Mouse (Mus musculus): Measurements from ENCODE around the gene 4930467E23Rik. TPM values are rescaled to one million over a fixed set of nuclear protein-coding genes. Genes with fewer than 3 reads are reported as not detected.
"Not testable (repeated sequence)": the region's sequence is repeated elsewhere in the genome, so short reads cannot be mapped to it uniquely, and the experiment has no call there.

Gene 4930467E23Rik
- polyA plus RNA-seq, 1 experiment from 2014 or later = not detected

- H3K9ac ChIP-seq (ENCODE audit: low read depth, low read length); H3K27ac ChIP-seq; H3K36me3 ChIP-seq (ENCODE audit: insufficient read depth, low read length); H3K9me3 ChIP-seq (replicated peaks; ENCODE audit: low read length); ATAC-seq (replicated peaks; ENCODE audit: low FRiP score, low read depth); H3K4me2 ChIP-seq (ENCODE audit: low read length); H3K4me1 ChIP-seq (replicated peaks; ENCODE audit: insufficient read depth, low read length); H3K4me3 ChIP-seq (replicated peaks; ENCODE audit: low read depth, low read length); DNase-seq (ENCODE audit: low spot score); H3K27me3 ChIP-seq (ENCODE audit: insufficient read depth, low read length): not testable (repeated sequence)
- 74% methylated on average over 2 of the region's 2 CpGs for WGBS
Measured at GRCm38 (mm10) chr8:19714426-19714825, 14.9 kb upstream of the 4930467E23Rik start.

- not testable (repeated sequence) for H3K27me3 ChIP-seq (ENCODE audit: insufficient read depth, low read length); H3K4me2 ChIP-seq (ENCODE audit: low read length); H3K4me3 ChIP-seq (replicated peaks; ENCODE audit: low read depth, low read length); H3K36me3 ChIP-seq (ENCODE audit: insufficient read depth, low read length); H3K4me1 ChIP-seq (replicated peaks; ENCODE audit: insufficient read depth, low read length); ATAC-seq (replicated peaks; ENCODE audit: low FRiP score, low read depth); H3K9me3 ChIP-seq (replicated peaks; ENCODE audit: low read length); H3K27ac ChIP-seq; H3K9ac ChIP-seq (ENCODE audit: low read depth, low read length); DNase-seq (ENCODE audit: low spot score)
- WGBS = 97% methylated on average over 3 of the region's 3 CpGs
Measured at GRCm38 (mm10) chr8:19715266-19715665, 14.1 kb upstream of the 4930467E23Rik start.

GRCm38 (mm10) chr8:19717851-19718250 lies 11.5 kb upstream of the 4930467E23Rik start:
- H3K36me3 ChIP-seq (ENCODE audit: insufficient read depth, low read length); H3K27me3 ChIP-seq (ENCODE audit: insufficient read depth, low read length); H3K9ac ChIP-seq (ENCODE audit: low read depth, low read length); DNase-seq (ENCODE audit: low spot score); H3K9me3 ChIP-seq (replicated peaks; ENCODE audit: low read length); H3K4me2 ChIP-seq (ENCODE audit: low read length); ATAC-seq (replicated peaks; ENCODE audit: low FRiP score, low read depth); H3K4me3 ChIP-seq (replicated peaks; ENCODE audit: low read depth, low read length); H3K4me1 ChIP-seq (replicated peaks; ENCODE audit: insufficient read depth, low read length); H3K27ac ChIP-seq: not testable (repeated sequence)
- WGBS = 93% methylated on average over 3 of the region's 3 CpGs

GRCm38 (mm10) chr8:19719513-19719912 lies 9.9 kb upstream of the 4930467E23Rik start:
- DNase-seq (ENCODE audit: low spot score); H3K4me2 ChIP-seq (ENCODE audit: low read length); H3K9ac ChIP-seq (ENCODE audit: low read depth, low read length); H3K4me1 ChIP-seq (replicated peaks; ENCODE audit: insufficient read depth, low read length); ATAC-seq (replicated peaks; ENCODE audit: low FRiP score, low read depth); H3K27me3 ChIP-seq (ENCODE audit: insufficient read depth, low read length); H3K4me3 ChIP-seq (replicated peaks; ENCODE audit: low read depth, low read length); H3K36me3 ChIP-seq (ENCODE audit: insufficient read depth, low read length); H3K9me3 ChIP-seq (replicated peaks; ENCODE audit: low read length); H3K27ac ChIP-seq: not testable (repeated sequence)
- 58% methylated on average over 3 of the region's 3 CpGs for WGBS

GRCm38 (mm10) chr8:19724871-19725270 lies 4.5 kb upstream of the 4930467E23Rik start:
- DNase-seq (ENCODE audit: low spot score); H3K4me1 ChIP-seq (replicated peaks; ENCODE audit: insufficient read depth, low read length); H3K27ac ChIP-seq; H3K9ac ChIP-seq (ENCODE audit: low read depth, low read length); H3K9me3 ChIP-seq (replicated peaks; ENCODE audit: low read length); H3K36me3 ChIP-seq (ENCODE audit: insufficient read depth, low read length); H3K4me3 ChIP-seq (replicated peaks; ENCODE audit: low read depth, low read length); H3K4me2 ChIP-seq (ENCODE audit: low read length); H3K27me3 ChIP-seq (ENCODE audit: insufficient read depth, low read length); ATAC-seq (replicated peaks; ENCODE audit: low FRiP score, low read depth): not testable (repeated sequence)
- WGBS = 52% methylated on average over 2 of the region's 2 CpGs

GRCm38 (mm10) chr8:19751773-19752172 lies 22.4 kb downstream of the 4930467E23Rik start:
- not testable (repeated sequence) for ATAC-seq (replicated peaks; ENCODE audit: low FRiP score, low read depth); H3K4me3 ChIP-seq (replicated peaks; ENCODE audit: low read depth, low read length); H3K4me1 ChIP-seq (replicated peaks; ENCODE audit: insufficient read depth, low read length); H3K27ac ChIP-seq; H3K36me3 ChIP-seq (ENCODE audit: insufficient read depth, low read length); H3K9me3 ChIP-seq (replicated peaks; ENCODE audit: low read length); H3K9ac ChIP-seq (ENCODE audit: low read depth, low read length); DNase-seq (ENCODE audit: low spot score); H3K27me3 ChIP-seq (ENCODE audit: insufficient read depth, low read length); H3K4me2 ChIP-seq (ENCODE audit: low read length)

- H3K27ac ChIP-seq; H3K4me3 ChIP-seq (replicated peaks; ENCODE audit: low read depth, low read length); H3K9ac ChIP-seq (ENCODE audit: low read depth, low read length); DNase-seq (ENCODE audit: low spot score); H3K36me3 ChIP-seq (ENCODE audit: insufficient read depth, low read length); H3K27me3 ChIP-seq (ENCODE audit: insufficient read depth, low read length); H3K9me3 ChIP-seq (replicated peaks; ENCODE audit: low read length); ATAC-seq (replicated peaks; ENCODE audit: low FRiP score, low read depth); H3K4me2 ChIP-seq (ENCODE audit: low read length); H3K4me1 ChIP-seq (replicated peaks; ENCODE audit: insufficient read depth, low read length): not testable (repeated sequence)
- 74% methylated on average over 2 of the region's 3 CpGs for WGBS
Measured at GRCm38 (mm10) chr8:19754178-19754577, 24.8 kb downstream of the 4930467E23Rik start.

GRCm38 (mm10) chr8:19754961-19755360 lies 25.6 kb downstream of the 4930467E23Rik start:
- not testable (repeated sequence) for H3K9me3 ChIP-seq (replicated peaks; ENCODE audit: low read length); H3K4me1 ChIP-seq (replicated peaks; ENCODE audit: insufficient read depth, low read length); H3K4me3 ChIP-seq (replicated peaks; ENCODE audit: low read depth, low read length); DNase-seq (ENCODE audit: low spot score); H3K4me2 ChIP-seq (ENCODE audit: low read length); H3K36me3 ChIP-seq (ENCODE audit: insufficient read depth, low read length); H3K27ac ChIP-seq; H3K9ac ChIP-seq (ENCODE audit: low read depth, low read length); ATAC-seq (replicated peaks; ENCODE audit: low FRiP score, low read depth); H3K27me3 ChIP-seq (ENCODE audit: insufficient read depth, low read length)
- WGBS = 68% methylated on average over 3 of the region's 3 CpGs

- H3K27ac ChIP-seq; H3K4me3 ChIP-seq (replicated peaks; ENCODE audit: low read depth, low read length); H3K9me3 ChIP-seq (replicated peaks; ENCODE audit: low read length); H3K36me3 ChIP-seq (ENCODE audit: insufficient read depth, low read length); H3K4me1 ChIP-seq (replicated peaks; ENCODE audit: insufficient read depth, low read length); H3K27me3 ChIP-seq (ENCODE audit: insufficient read depth, low read length); ATAC-seq (replicated peaks; ENCODE audit: low FRiP score, low read depth); H3K4me2 ChIP-seq (ENCODE audit: low read length); DNase-seq (ENCODE audit: low spot score); H3K9ac ChIP-seq (ENCODE audit: low read depth, low read length): not testable (repeated sequence)
- 86% methylated on average over 5 of the region's 5 CpGs for WGBS
Measured at GRCm38 (mm10) chr8:19761660-19762059, 32.3 kb downstream of the 4930467E23Rik start.

All from kidney, postnatal 0 days (tissue).